Mouse (Mus musculus) cerebellum, adult 2 months (tissue): Measurements from ENCODE around the gene Sp3.

Source experiments
- CTCF ChIP-seq: fragments of 200-500 bp; IDR thresholded peaks from 2 replicates; pipeline ENCODE4 v1.5.1; 2011; ENCODE audit warnings: low read depth, mild to moderate bottlenecking, control low read depth, low read length, moderate library complexity, borderline replicate concordance; ENCODE audit not compliant: insufficient read depth
- POLR2A ChIP-seq: fragments of 200-500 bp; IDR thresholded peaks from 2 replicates; pipeline ENCODE4 v1.6.1; 2011; ENCODE audit warnings: low read length, control low read depth, borderline replicate concordance; ENCODE audit not compliant: insufficient read depth

DNA sequence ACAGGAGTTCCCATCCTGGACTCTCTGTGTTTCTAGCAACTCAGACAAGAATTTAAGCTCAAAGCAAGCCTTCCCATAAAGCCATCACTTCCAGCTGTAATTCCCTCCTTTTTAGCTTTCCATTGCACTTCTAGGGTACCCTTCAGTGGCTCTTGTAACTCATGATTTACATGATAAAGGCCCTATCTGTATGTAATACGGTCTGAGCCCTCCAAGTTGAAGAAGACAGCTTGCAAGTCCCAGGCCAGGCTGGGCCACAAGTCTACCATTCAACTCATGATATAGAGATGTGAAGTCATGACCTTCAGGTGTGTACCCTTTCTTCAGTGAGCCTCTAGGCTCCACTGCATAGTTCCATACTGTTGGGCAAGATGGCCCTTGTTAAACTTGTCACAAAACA is 5.3 kb upstream of the Sp3 start:
- TF ChIP-seq CTCF (no peak), POLR2A (no peak)
